Mouse (Mus musculus): ENCODE data around the gene Abtb2. TPM values are rescaled to one million over a fixed set of nuclear protein-coding genes. Genes with fewer than 3 reads are reported as not detected.

Abtb2 gene
- total and polyA plus RNA-seq, 3 experiments: 0.05 TPM; not detected in 2

- no peaks in the 10 kb centered on the region for H3K9me3 ChIP-seq (replicated peaks)
- ATAC-seq (ENCODE audit: extremely low read depth, insufficient number of reproducible peaks, low FRiP score, poor library complexity, severe bottlenecking): no peak
- TF ChIP-seq CTCF (IDR thresholded peaks at IDR 0.05; ENCODE audit: low read depth, low read length): no peak
- TF ChIP-seq GATA1 (IDR thresholded peaks at IDR 0.05; ENCODE audit: borderline replicate concordance, low read length): no peak
- no peak for TF ChIP-seq POLR2AphosphoS5 (IDR thresholded peaks at IDR 0.05; ENCODE audit: insufficient replicate concordance, low read depth, low read length)
- TF ChIP-seq GATA2 (IDR thresholded peaks at IDR 0.05; ENCODE audit: borderline replicate concordance, low read depth, low read length): no peak
- TF ChIP-seq TAL1 (conservative IDR thresholded peaks at IDR 0.05; ENCODE audit: low read depth, low read length): no peak
- DNase-seq (ENCODE audit: low spot score): no peak
- no peaks in the 10 kb centered on the region for H3K36me3 ChIP-seq (replicated peaks)
- H3K27me3 ChIP-seq (ENCODE audit: insufficient read depth, low read length): peaks cover 18% of the 10 kb centered on the region
- no peak overlapping the region for H3K4me3 ChIP-seq (ENCODE audit: low read depth, low read length)
- H3K4me1 ChIP-seq (ENCODE audit: insufficient read depth, low read depth, low read length): no peaks in the 10 kb centered on the region
Observed at GRCm38 (mm10) chr2:103590645-103591044, 24.5 kb downstream of the Abtb2 start.

DNA sequence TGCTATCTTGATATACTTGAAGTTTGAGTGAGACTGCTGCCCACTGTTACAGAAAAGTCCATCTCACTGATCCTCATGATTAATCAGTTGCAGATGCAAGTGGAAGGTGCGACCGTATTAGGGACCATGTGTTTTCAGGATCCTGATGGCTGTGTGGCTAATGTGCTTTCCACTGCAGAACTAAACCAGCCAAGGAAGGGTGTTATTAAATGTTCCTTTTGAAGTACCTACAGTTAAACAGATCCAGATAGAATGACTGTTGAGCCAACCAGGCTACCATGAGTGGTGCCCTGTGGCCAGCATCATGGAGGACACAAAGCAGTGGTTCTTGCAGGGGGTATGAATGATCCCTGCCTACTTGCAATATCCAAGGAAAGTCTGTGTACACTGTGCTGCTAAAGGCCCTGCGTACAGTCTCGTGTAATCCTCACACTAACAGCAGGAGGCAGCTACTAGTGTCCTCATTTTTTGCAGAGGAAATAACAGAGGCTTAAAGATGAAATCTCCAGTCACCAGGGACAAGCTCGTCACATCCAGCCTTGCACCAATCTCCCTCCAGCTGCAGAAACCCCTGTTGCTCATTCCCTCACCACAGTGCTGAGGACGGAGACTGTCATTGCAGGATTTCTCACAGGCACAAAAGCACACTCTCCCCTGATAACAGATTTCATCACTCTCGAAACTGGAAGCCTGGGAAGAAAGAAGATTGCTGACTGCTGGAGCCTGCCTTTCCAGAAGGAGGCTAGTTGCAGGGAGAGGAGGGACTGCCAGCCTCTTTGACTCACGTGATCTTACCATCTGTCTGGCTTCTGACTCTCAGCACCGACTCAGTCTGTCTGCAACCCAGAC lies 25.9 kb downstream of the Abtb2 start:
- Histone ChIP-seq H3K4me1 (ENCODE audit: insufficient read depth, low read depth, low read length) (no peaks in the 10 kb centered on the region), H3K9me3 (replicated peaks) (no peaks in the 10 kb centered on the region), H3K36me3 (replicated peaks) (no peaks in the 10 kb centered on the region), H3K27me3 (ENCODE audit: insufficient read depth, low read length) (peaks cover 15% of the 10 kb centered on the region), H3K4me3 (ENCODE audit: low read depth, low read length) (no peak overlapping the region)
- TF ChIP-seq TAL1 (conservative IDR thresholded peaks at IDR 0.05; ENCODE audit: low read depth, low read length) (no peak), GATA1 (IDR thresholded peaks at IDR 0.05; ENCODE audit: borderline replicate concordance, low read length) (no peak), CTCF (IDR thresholded peaks at IDR 0.05; ENCODE audit: low read depth, low read length) (no peak), GATA2 (IDR thresholded peaks at IDR 0.05; ENCODE audit: borderline replicate concordance, low read depth, low read length) (no peak), POLR2AphosphoS5 (IDR thresholded peaks at IDR 0.05; ENCODE audit: insufficient replicate concordance, low read depth, low read length) (no peak)
- no peak for DNase-seq (ENCODE audit: low spot score)
- no peak for ATAC-seq (ENCODE audit: extremely low read depth, insufficient number of reproducible peaks, low FRiP score, poor library complexity, severe bottlenecking)

DNA sequence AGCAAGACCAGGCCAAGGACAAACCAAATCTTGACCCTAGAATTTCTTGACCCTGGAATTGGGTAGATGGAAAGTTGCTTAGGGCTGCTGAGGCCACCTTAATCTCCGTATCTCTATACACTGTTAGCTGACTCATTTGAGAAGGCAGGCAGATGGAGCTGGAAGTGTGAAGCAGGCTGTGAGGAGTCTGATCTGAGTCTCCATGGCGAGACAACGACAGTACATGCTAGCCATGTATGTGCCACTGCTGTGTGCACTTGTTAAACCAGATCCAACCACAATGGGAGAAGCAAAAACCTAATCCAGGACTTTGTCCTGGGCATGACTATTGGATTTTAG lies 26.4 kb downstream of the Abtb2 start:
- Histone ChIP-seq H3K27me3 (ENCODE audit: insufficient read depth, low read length) (peaks cover 19% of the 10 kb centered on the region), H3K36me3 (replicated peaks) (no peaks in the 10 kb centered on the region), H3K4me3 (ENCODE audit: low read depth, low read length) (no peak overlapping the region), H3K4me1 (ENCODE audit: insufficient read depth, low read depth, low read length) (no peaks in the 10 kb centered on the region), H3K9me3 (replicated peaks) (no peaks in the 10 kb centered on the region)
- ATAC-seq (ENCODE audit: extremely low read depth, insufficient number of reproducible peaks, low FRiP score, poor library complexity, severe bottlenecking) (no peak), DNase-seq (ENCODE audit: low spot score) (no peak)
- TF ChIP-seq CTCF (IDR thresholded peaks at IDR 0.05; ENCODE audit: low read depth, low read length): no peak
- TF ChIP-seq GATA2 (IDR thresholded peaks at IDR 0.05; ENCODE audit: borderline replicate concordance, low read depth, low read length): no peak

GRCm38 (mm10) chr2:103594592-103595011 lies 28.5 kb downstream of the Abtb2 start:
- no peaks in the 10 kb centered on the region for H3K36me3 ChIP-seq (replicated peaks)
- no peak overlapping the region for H3K4me3 ChIP-seq (ENCODE audit: low read depth, low read length)
- no peaks in the 10 kb centered on the region for H3K4me1 ChIP-seq (ENCODE audit: insufficient read depth, low read depth, low read length)
- TF ChIP-seq POLR2AphosphoS5 (IDR thresholded peaks at IDR 0.05; ENCODE audit: insufficient replicate concordance, low read depth, low read length) (no peak), GATA2 (IDR thresholded peaks at IDR 0.05; ENCODE audit: borderline replicate concordance, low read depth, low read length) (no peak), CTCF (IDR thresholded peaks at IDR 0.05; ENCODE audit: low read depth, low read length) (no peak), TAL1 (conservative IDR thresholded peaks at IDR 0.05; ENCODE audit: low read depth, low read length) (no peak), GATA1 (IDR thresholded peaks at IDR 0.05; ENCODE audit: borderline replicate concordance, low read length) (no peak)
- H3K27me3 ChIP-seq (ENCODE audit: insufficient read depth, low read length): peaks cover 21% of the 10 kb centered on the region
- ATAC-seq (ENCODE audit: extremely low read depth, insufficient number of reproducible peaks, low FRiP score, poor library complexity, severe bottlenecking) (no peak), DNase-seq (ENCODE audit: low spot score) (no peak)
- no peaks in the 10 kb centered on the region for H3K9me3 ChIP-seq (replicated peaks)

DNA sequence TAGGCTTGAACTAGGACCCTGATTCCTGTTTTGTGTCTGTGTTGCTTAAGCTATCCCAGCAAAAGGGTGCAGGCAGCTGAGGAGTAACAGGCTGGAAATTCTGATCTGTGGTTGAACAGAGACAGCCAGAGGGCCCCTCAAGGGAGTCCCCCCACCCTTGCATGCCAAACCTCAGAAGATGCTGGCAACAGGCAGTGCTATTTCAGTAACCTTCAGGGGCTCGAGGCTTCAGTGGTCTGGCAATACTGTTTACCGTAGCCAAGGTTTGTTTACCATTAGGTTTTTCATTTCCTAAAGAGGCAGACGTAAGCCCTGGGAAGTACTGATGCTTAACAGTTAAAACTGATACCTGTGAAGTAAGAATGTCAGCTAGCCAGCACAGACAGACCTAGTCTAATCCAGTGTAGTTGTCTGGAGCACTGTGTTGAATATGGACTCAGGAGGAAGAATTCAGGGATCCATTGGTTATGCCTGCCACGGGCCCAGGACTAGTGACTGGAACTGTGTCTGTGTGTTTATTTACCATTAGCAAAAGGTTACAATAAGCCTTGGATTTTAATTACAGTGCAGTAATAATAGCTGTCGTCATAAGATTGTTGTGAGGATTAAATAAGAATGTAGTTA lies 29.0 kb downstream of the Abtb2 start:
- H3K27me3 ChIP-seq (ENCODE audit: insufficient read depth, low read length): peaks cover 25% of the 10 kb centered on the region
- no peaks in the 10 kb centered on the region for H3K9me3 ChIP-seq (replicated peaks)
- no peaks in the 10 kb centered on the region for H3K4me1 ChIP-seq (ENCODE audit: insufficient read depth, low read depth, low read length)
- DNase-seq (ENCODE audit: low spot score) (no peak), ATAC-seq (ENCODE audit: extremely low read depth, insufficient number of reproducible peaks, low FRiP score, poor library complexity, severe bottlenecking) (no peak)
- H3K4me3 ChIP-seq (ENCODE audit: low read depth, low read length): no peak overlapping the region
- TF ChIP-seq CTCF (IDR thresholded peaks at IDR 0.05; ENCODE audit: low read depth, low read length) (no peak), GATA1 (IDR thresholded peaks at IDR 0.05; ENCODE audit: borderline replicate concordance, low read length) (no peak), TAL1 (conservative IDR thresholded peaks at IDR 0.05; ENCODE audit: low read depth, low read length) (no peak), POLR2AphosphoS5 (IDR thresholded peaks at IDR 0.05; ENCODE audit: insufficient replicate concordance, low read depth, low read length) (no peak), GATA2 (IDR thresholded peaks at IDR 0.05; ENCODE audit: borderline replicate concordance, low read depth, low read length) (no peak)
- H3K36me3 ChIP-seq (replicated peaks): no peaks in the 10 kb centered on the region

- no peak for TF ChIP-seq GATA2 (IDR thresholded peaks at IDR 0.05; ENCODE audit: borderline replicate concordance, low read depth, low read length)
- TF ChIP-seq TAL1 (conservative IDR thresholded peaks at IDR 0.05; ENCODE audit: low read depth, low read length): no peak
- TF ChIP-seq GATA1 (IDR thresholded peaks at IDR 0.05; ENCODE audit: borderline replicate concordance, low read length): no peak
- TF ChIP-seq CTCF (IDR thresholded peaks at IDR 0.05; ENCODE audit: low read depth, low read length): no peak
- no peak for TF ChIP-seq POLR2AphosphoS5 (IDR thresholded peaks at IDR 0.05; ENCODE audit: insufficient replicate concordance, low read depth, low read length)
- Histone ChIP-seq H3K27me3 (ENCODE audit: insufficient read depth, low read length) (peaks cover 24% of the 10 kb centered on the region), H3K36me3 (replicated peaks) (no peaks in the 10 kb centered on the region), H3K9me3 (replicated peaks) (no peaks in the 10 kb centered on the region), H3K4me3 (ENCODE audit: low read depth, low read length) (no peak overlapping the region), H3K4me1 (ENCODE audit: insufficient read depth, low read depth, low read length) (no peaks in the 10 kb centered on the region)
- DNase-seq (ENCODE audit: low spot score): no peak
- ATAC-seq (ENCODE audit: extremely low read depth, insufficient number of reproducible peaks, low FRiP score, poor library complexity, severe bottlenecking): no peak
Observed at GRCm38 (mm10) chr2:103599296-103599695, 33.2 kb downstream of the Abtb2 start.
